8 mouse cellular contexts compared by ENCODE assay signal in genomic region chr2:35983869-35984268, GRCm38 (mm10). TPM values are rescaled to one million over a fixed set of nuclear protein-coding genes. Genes with fewer than 3 reads are reported as not detected.
A peak's percentile ranks its signal among the peaks of the same experiment; 100 is the strongest.
DNase-seq lines count a peak whose midpoint lies in the region; ATAC-seq and TF ChIP-seq lines count a peak whose summit lies in the region.

No protein-coding gene starts in this region.

- no peaks in the 10 kb centered on the region for H3K27me3 ChIP-seq in midbrain, embryonic 11.5 days (ENCODE audit: control insufficient read depth, insufficient read depth, low read length)
- peaks cover 14% of the 10 kb centered on the region; the same call in 1 of the 2 replicates for H3K27me3 ChIP-seq in midbrain, embryonic 13.5 days
- no peaks in the 10 kb centered on the region for H3K27me3 ChIP-seq in hindbrain, embryonic 14.5 days (ENCODE audit: control insufficient read depth, insufficient read depth, low read length)
- H3K27me3 ChIP-seq in liver, adult 2 months (ENCODE audit: control insufficient read depth, insufficient read depth, low read length): peaks cover 5% of the 10 kb centered on the region; the same call in 1 of the 2 replicates

- no peaks in the 10 kb centered on the region for H3K9me3 ChIP-seq in midbrain, embryonic 11.5 days (ENCODE audit: control insufficient read depth, low read length)
- H3K9me3 ChIP-seq in midbrain, embryonic 13.5 days: no peaks in the 10 kb centered on the region
- no peaks in the 10 kb centered on the region for H3K9me3 ChIP-seq in hindbrain, embryonic 14.5 days (ENCODE audit: control insufficient read depth, low read length)

- no peak for ATAC-seq in midbrain, embryonic 11.5 days (ENCODE audit: low FRiP score)
- ATAC-seq in midbrain, embryonic 13.5 days: no peak
- ATAC-seq in hindbrain, embryonic 14.5 days (ENCODE audit: low FRiP score): no peak

- DNase-seq in midbrain, embryonic 11.5 days (ENCODE audit: low spot score, missing footprints): peak; percentile 93
- peak; percentile 56 to 67 for DNase-seq in adrenal gland, adult 18-20 months (ENCODE audit: low spot score in 2 of 2)
- peak; percentile 88 for DNase-seq in embryo, embryonic 10.5 days (ENCODE audit: low spot score)
- DNase-seq in hindbrain, embryonic 14.5 days (ENCODE audit: low spot score): peak; percentile 87
- peak; percentile 61 for DNase-seq in liver, adult 2 months (ENCODE audit: extremely low read depth, low read depth, low spot score)
- DNase-seq in ovary, postnatal 36 days (ENCODE audit: low spot score): peak; percentile 37
- peak; percentile 33 to 36 for DNase-seq in thymus, postnatal 36 days

- no peak overlapping the region for H3K27ac ChIP-seq in midbrain, embryonic 11.5 days (ENCODE audit: low read depth, low read length)
- no peak overlapping the region for H3K27ac ChIP-seq in midbrain, embryonic 13.5 days
- H3K27ac ChIP-seq in hindbrain, embryonic 14.5 days: no peak overlapping the region
- no peak overlapping the region for H3K27ac ChIP-seq in liver, adult 2 months (replicated peaks; ENCODE audit: insufficient read depth, low read depth, low read length)

- WGBS in midbrain, embryonic 11.5 days: 4% methylated on average over 7 of the region's 7 CpGs
- 5% methylated on average over 7 of the region's 7 CpGs for WGBS in midbrain, embryonic 13.5 days
- WGBS in hindbrain, embryonic 14.5 days: 3% methylated on average over 7 of the region's 7 CpGs
- 3% methylated on average over 7 of the region's 7 CpGs for WGBS in liver, adult 2 months

- no peak overlapping the region for H3K9ac ChIP-seq in midbrain, embryonic 11.5 days (ENCODE audit: low read length)
- H3K9ac ChIP-seq in midbrain, embryonic 13.5 days (replicated peaks): no peak overlapping the region
- no peak overlapping the region for H3K9ac ChIP-seq in hindbrain, embryonic 14.5 days
- no peak overlapping the region for H3K9ac ChIP-seq in liver, adult 2 months (ENCODE audit: low read depth, low read length)

- no peaks in the 10 kb centered on the region for H3K79me2 ChIP-seq in liver, adult 2 months (ENCODE audit: control insufficient read depth, insufficient read depth, low read length)

- no peak for TF ChIP-seq POLR2A in liver, adult 2 months (IDR thresholded peaks at IDR 0.05; ENCODE audit: extremely low read depth, insufficient read depth, low read length)

- H3K4me3 ChIP-seq in midbrain, embryonic 11.5 days (ENCODE audit: low read depth, low read length): no peak overlapping the region
- no peak overlapping the region for H3K4me3 ChIP-seq in midbrain, embryonic 13.5 days (replicated peaks)
- H3K4me3 ChIP-seq in hindbrain, embryonic 14.5 days (replicated peaks; ENCODE audit: low read length): no peak overlapping the region
- no peak overlapping the region for H3K4me3 ChIP-seq in liver, adult 2 months (ENCODE audit: insufficient read depth, low read depth, low read length)

- H3K36me3 ChIP-seq in midbrain, embryonic 11.5 days (ENCODE audit: control insufficient read depth, insufficient read depth, low read length): no peaks in the 10 kb centered on the region
- H3K36me3 ChIP-seq in midbrain, embryonic 13.5 days: no peaks in the 10 kb centered on the region
- no peaks in the 10 kb centered on the region for H3K36me3 ChIP-seq in hindbrain, embryonic 14.5 days (replicated peaks; ENCODE audit: control insufficient read depth, insufficient read depth)
- H3K36me3 ChIP-seq in liver, adult 2 months (ENCODE audit: control insufficient read depth, insufficient read depth, low read length): no peaks in the 10 kb centered on the region

- peak; percentile 60 for TF ChIP-seq CTCF in liver, adult 2 months (IDR thresholded peaks at IDR 0.05; ENCODE audit: low read depth, low read length)

- no peak overlapping the region for H3K4me2 ChIP-seq in midbrain, embryonic 11.5 days
- H3K4me2 ChIP-seq in midbrain, embryonic 13.5 days (replicated peaks): no peak overlapping the region
- H3K4me2 ChIP-seq in hindbrain, embryonic 14.5 days (replicated peaks): no peak overlapping the region

- H3K4me1 ChIP-seq in midbrain, embryonic 11.5 days (ENCODE audit: control insufficient read depth, insufficient read depth, low read length): peaks cover under 1% of the 10 kb centered on the region; the same call in 1 of the 2 replicates
- H3K4me1 ChIP-seq in midbrain, embryonic 13.5 days (replicated peaks): peaks cover 6% of the 10 kb centered on the region
- no peaks in the 10 kb centered on the region for H3K4me1 ChIP-seq in hindbrain, embryonic 14.5 days (replicated peaks; ENCODE audit: control insufficient read depth, insufficient read depth, low read length)
- peaks cover 2% of the 10 kb centered on the region; the same call in 1 of the 2 replicates for H3K4me1 ChIP-seq in liver, adult 2 months (ENCODE audit: control insufficient read depth, insufficient read depth, low read length)

RNA-seq across cellular contexts. Expression of gene Ttll11, which starts 4.2 kb away (rescaled TPM):
- polyA plus RNA-seq in midbrain, embryonic 11.5 days (2014; fragmentation: Nextera tagmentation; extraction: Ambion mirVana): 1.9 and 3.0 TPM in 2 replicates
- polyA plus RNA-seq in midbrain, embryonic 13.5 days (2015; fragmentation: Nextera tagmentation; extraction: Ambion mirVana): 2.9 and 4.3 TPM in 2 replicates
- total RNA-seq in adrenal gland, adult 18-20 months (2021): 1 to 10 TPM; 2.2 to 5.7 TPM
- 6.6 and 7.9 TPM in 2 replicates for polyA plus RNA-seq in hindbrain, embryonic 14.5 days (2014; fragmentation: Nextera tagmentation; extraction: Ambion mirVana)
- 0.07 and 0.09 TPM in 2 replicates for total RNA-seq in liver, adult 2 months (2014; rRNA removed)
- polyA plus RNA-seq in liver, adult 2 months (2012; rRNA removed): 0.15 and 0.55 TPM in 2 replicates

Comparison
In these comparisons a context has a peak if more than half of its experiments do, and no peak if none do; other contexts are left out.
1. DNase-seq: peak in every context shown above with its lines; median percentile 93 in midbrain, embryonic 11.5 days; 88 in embryo, embryonic 10.5 days; 87 in hindbrain, embryonic 14.5 days; 62 in adrenal gland, adult 18-20 months; 61 in liver, adult 2 months; 37 in ovary, postnatal 36 days; 34 in thymus, postnatal 36 days.